Mouse (Mus musculus): ENCODE measurements around the gene Foxk1.

Gene Foxk1

GRCm38 (mm10) chr5:142477346-142477745 lies 76.0 kb downstream of the Foxk1 start:
- DNase-seq (ENCODE audit: low read depth, low spot score) = peak; percentile 77

GRCm38 (mm10) chr5:142477866-142478615 lies 76.7 kb downstream of the Foxk1 start:
- no peak for DNase-seq (ENCODE audit: low read depth, low spot score)

- DNase-seq (ENCODE audit: low read depth, low spot score) = peak; percentile 97
Measured at GRCm38 (mm10) chr5:142478829-142479435, 77.6 kb downstream of the Foxk1 start.

- peak; percentile 73 for DNase-seq (ENCODE audit: low read depth, low spot score)
Measured at GRCm38 (mm10) chr5:142482512-142482911, 81.2 kb downstream of the Foxk1 start.

GRCm38 (mm10) chr5:142483581-142483980 lies 82.3 kb downstream of the Foxk1 start:
- DNase-seq (ENCODE audit: low read depth, low spot score) = no peak

- no peak for DNase-seq (ENCODE audit: low read depth, low spot score)
Measured at GRCm38 (mm10) chr5:142486654-142487053, 85.4 kb downstream of the Foxk1 start.

- DNase-seq (ENCODE audit: low read depth, low spot score) = peak; percentile 74
Measured at GRCm38 (mm10) chr5:142489955-142490707, 88.8 kb downstream of the Foxk1 start.

- DNase-seq (ENCODE audit: low read depth, low spot score) = no peak
Measured at GRCm38 (mm10) chr5:142493307-142493706, 92.0 kb downstream of the Foxk1 start.

GRCm38 (mm10) chr5:142495321-142496096 lies 94.2 kb downstream of the Foxk1 start:
- DNase-seq (ENCODE audit: low read depth, low spot score) = no peak

- DNase-seq (ENCODE audit: low read depth, low spot score) = peak; percentile 73
Measured at GRCm38 (mm10) chr5:142498964-142499363, 97.7 kb downstream of the Foxk1 start.

GRCm38 (mm10) chr5:142500918-142501317 lies 99.6 kb downstream of the Foxk1 start:
- DNase-seq (ENCODE audit: low read depth, low spot score) = no peak

- DNase-seq (ENCODE audit: low read depth, low spot score) = peak; percentile 98
Measured at GRCm38 (mm10) chr5:142502414-142502813, 101.1 kb downstream of the Foxk1 start.

GRCm38 (mm10) chr5:142504175-142504574 lies 102.9 kb downstream of the Foxk1 start:
- no peak for DNase-seq (ENCODE audit: low read depth, low spot score)

- DNase-seq (ENCODE audit: low read depth, low spot score) = peak; percentile 54
Measured at GRCm38 (mm10) chr5:142505695-142506423, 104.6 kb downstream of the Foxk1 start.

GRCm38 (mm10) chr5:142509141-142510060 lies 108.1 kb downstream of the Foxk1 start:
- no peak for DNase-seq (ENCODE audit: low read depth, low spot score)

- DNase-seq (ENCODE audit: low read depth, low spot score) = no peak
Measured at GRCm38 (mm10) chr5:142510061-142510414, 108.7 kb downstream of the Foxk1 start.
